Mouse (Mus musculus): ENCODE results near the gene Fermt3. TPM values are rescaled to one million over a fixed set of nuclear protein-coding genes. Genes with fewer than 3 reads are reported as not detected.

Gene Fermt3
- polyA plus RNA-seq, 1 experiment from 2014 or later: 13.5 TPM

DNA sequence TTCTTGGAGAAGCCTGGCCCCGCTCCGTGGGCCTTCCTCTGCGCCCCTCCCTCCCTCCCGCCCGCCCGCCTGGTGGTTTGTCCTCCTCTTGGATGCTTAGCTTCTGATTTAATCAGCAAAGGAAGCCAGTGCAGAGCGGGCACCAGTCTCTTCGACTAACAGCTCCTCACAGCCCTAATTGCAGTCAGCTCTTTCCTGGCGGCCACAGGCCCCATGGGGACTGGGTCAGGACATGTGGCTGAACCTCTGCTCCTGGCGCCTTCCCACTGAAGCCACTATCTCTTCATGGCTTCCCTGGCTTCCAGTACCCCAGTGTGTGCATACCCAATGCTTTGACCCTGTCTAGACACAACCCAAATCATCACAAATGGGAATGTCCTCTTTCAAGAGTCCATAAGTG is 62.8 kb downstream of the Fermt3 start:
- WGBS: 88% methylated on average over 10 of the region's 10 CpGs
- no peak for ATAC-seq (ENCODE audit: borderline replicate concordance, extremely low read depth, low FRiP score, low TSS enrichment)
- Histone ChIP-seq H3K4me1 (peaks cover 23% of the 10 kb centered on the region), H3K27ac (no peak overlapping the region), H3K4me2 (no peak overlapping the region), H3K27me3 (no peaks in the 10 kb centered on the region), H3K9ac (no peak overlapping the region), H3K36me3 (peaks cover 65% of the 10 kb centered on the region), H3K9me3 (no peaks in the 10 kb centered on the region), H3K4me3 (no peak overlapping the region)

DNA sequence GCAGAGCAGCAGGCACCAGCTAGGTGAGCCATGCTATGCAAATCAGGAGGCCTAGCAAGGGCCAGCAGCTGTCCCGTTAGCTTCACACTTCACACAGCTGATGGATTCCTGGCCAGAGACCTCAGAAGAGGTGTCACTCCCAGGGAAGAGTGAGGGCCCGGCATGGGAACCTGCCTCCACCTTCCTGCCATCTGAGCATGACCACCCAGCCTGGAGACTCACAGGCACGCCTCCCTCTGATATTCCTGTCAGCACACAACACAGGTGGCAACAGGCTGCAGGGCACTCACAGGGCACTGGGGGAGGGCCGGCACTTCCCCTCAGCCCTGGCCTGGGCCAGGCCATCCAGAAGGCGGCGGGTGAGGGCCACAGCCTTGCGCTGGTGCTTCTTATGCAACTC is 63.8 kb downstream of the Fermt3 start:
- H3K4me1 ChIP-seq: peaks cover 23% of the 10 kb centered on the region
- H3K27ac ChIP-seq: no peak overlapping the region
- H3K36me3 ChIP-seq: peaks cover 61% of the 10 kb centered on the region
- no peak overlapping the region for H3K4me3 ChIP-seq
- 77% methylated on average over 7 of the region's 7 CpGs for WGBS
- H3K9me3 ChIP-seq: no peaks in the 10 kb centered on the region
- H3K4me2 ChIP-seq: no peak overlapping the region
- H3K9ac ChIP-seq: no peak overlapping the region
- ATAC-seq (ENCODE audit: borderline replicate concordance, extremely low read depth, low FRiP score, low TSS enrichment): no peak
- no peaks in the 10 kb centered on the region for H3K27me3 ChIP-seq

- Histone ChIP-seq H3K4me2 (no peak overlapping the region), H3K4me3 (no peak overlapping the region), H3K9me3 (no peaks in the 10 kb centered on the region), H3K4me1 (peaks cover 30% of the 10 kb centered on the region), H3K36me3 (peaks cover 48% of the 10 kb centered on the region), H3K27ac (no peak overlapping the region), H3K27me3 (no peaks in the 10 kb centered on the region), H3K9ac (no peak overlapping the region)
- no peak for ATAC-seq (ENCODE audit: borderline replicate concordance, extremely low read depth, low FRiP score, low TSS enrichment)
- WGBS: 49% methylated on average over 9 of the region's 9 CpGs
These were observed 65.2 kb downstream of the Fermt3 start for GRCm38 (mm10) chr19:6954046-6954445.

GRCm38 (mm10) chr19:6952712-6953037 is 66.6 kb downstream of the Fermt3 start:
- H3K27ac ChIP-seq: peak overlapping the region; percentile 98
- ATAC-seq (ENCODE audit: borderline replicate concordance, extremely low read depth, low FRiP score, low TSS enrichment): 0 out of 2 replicates have a peak, but pooled peaks have one; percentile 2
- H3K9me3 ChIP-seq: no peaks in the 10 kb centered on the region
- no peaks in the 10 kb centered on the region for H3K27me3 ChIP-seq
- H3K36me3 ChIP-seq: peaks cover 35% of the 10 kb centered on the region
- WGBS: 2% methylated on average over 3 of the region's 3 CpGs
- peak overlapping the region; percentile 68; the same call in 1 of the 2 replicates for H3K9ac ChIP-seq
- H3K4me3 ChIP-seq: peak overlapping the region; percentile 65
- H3K4me1 ChIP-seq: peaks cover 30% of the 10 kb centered on the region
- H3K4me2 ChIP-seq: peak overlapping the region; percentile 79

- H3K27me3 ChIP-seq: no peaks in the 10 kb centered on the region
- peak overlapping the region; percentile 68 for H3K9ac ChIP-seq
- peak overlapping the region; percentile 79 for H3K4me2 ChIP-seq
- peak overlapping the region; percentile 65 for H3K4me3 ChIP-seq
- peaks cover 30% of the 10 kb centered on the region for H3K4me1 ChIP-seq
- H3K9me3 ChIP-seq: no peaks in the 10 kb centered on the region
- 2% methylated on average over 31 of the region's 31 CpGs for WGBS
- ATAC-seq (ENCODE audit: borderline replicate concordance, extremely low read depth, low FRiP score, low TSS enrichment): peak; percentile 64
- H3K27ac ChIP-seq: peak overlapping the region; percentile 98
- H3K36me3 ChIP-seq: peaks cover 30% of the 10 kb centered on the region
These were observed 67.1 kb downstream of the Fermt3 start for GRCm38 (mm10) chr19:6951994-6952711.

DNA sequence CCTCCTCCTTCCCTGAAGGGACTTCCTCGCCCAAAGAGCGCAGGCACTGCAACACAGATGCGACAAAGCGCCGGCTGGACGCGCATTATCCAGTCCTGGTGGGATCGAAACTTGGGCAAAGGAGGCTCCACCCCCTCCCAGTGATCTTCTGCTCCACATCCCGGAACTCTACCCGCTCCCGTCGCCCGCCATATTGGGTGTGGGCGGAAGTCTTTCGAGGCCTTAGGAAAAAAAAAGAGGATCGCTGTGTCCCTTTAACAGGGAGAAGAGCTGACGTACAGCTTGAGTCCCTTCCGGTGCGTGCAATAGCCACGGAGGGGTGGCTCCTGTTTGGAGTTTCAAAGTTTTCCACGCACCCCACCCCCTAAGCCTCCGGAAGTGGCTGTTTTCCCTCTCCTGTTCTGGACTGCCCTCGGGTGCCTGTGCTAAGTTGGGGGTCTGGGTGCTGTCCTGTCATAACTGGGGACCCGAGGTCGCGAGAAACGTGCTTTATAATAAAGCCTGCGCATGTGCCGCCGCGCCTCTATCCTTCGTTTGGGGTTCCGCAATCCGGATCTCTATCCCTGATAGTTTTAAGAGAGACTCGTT is 67.8 kb downstream of the Fermt3 start:
- peak overlapping the region; percentile 68 for H3K9ac ChIP-seq

DNA sequence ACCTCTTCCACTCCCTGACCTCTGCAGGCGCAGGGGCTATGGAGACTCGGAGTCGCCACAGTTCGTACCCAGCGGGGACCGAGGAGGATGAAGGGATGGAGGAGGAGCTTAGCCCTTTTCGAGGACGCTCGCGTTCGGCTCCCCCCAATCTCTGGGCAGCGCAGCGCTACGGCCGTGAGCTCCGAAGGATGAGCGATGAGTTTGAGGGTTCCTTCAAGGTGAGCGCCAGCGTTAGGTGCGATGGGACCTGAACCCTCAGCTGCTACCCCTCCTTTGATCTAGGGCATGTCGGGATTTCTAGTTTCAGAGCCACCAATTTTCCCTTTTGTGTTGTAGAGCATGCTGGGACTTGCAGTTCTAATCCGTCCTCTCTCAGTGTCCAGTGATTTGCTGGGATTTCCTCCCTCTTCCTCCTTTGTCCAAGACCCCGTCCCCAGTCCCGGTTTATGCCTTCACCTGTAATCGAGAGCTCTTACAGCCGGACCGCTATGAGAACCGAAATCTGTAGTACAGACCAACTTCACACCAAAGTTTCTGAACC is 68.6 kb downstream of the Fermt3 start:
- H3K4me1 ChIP-seq: peaks cover 30% of the 10 kb centered on the region
- ATAC-seq (ENCODE audit: borderline replicate concordance, extremely low read depth, low FRiP score, low TSS enrichment): peak; percentile 31; the same call in 1 of the 2 replicates
- WGBS: under 1% methylated on average over 28 of the region's 28 CpGs

More for the DNA sequence above, 67.8 kb downstream of the Fermt3 start:
- ATAC-seq (ENCODE audit: borderline replicate concordance, extremely low read depth, low FRiP score, low TSS enrichment): peak; percentile 76
- Histone ChIP-seq H3K27me3 (no peaks in the 10 kb centered on the region), H3K27ac (peak overlapping the region; percentile 98), H3K4me3 (peak overlapping the region; percentile 65), H3K4me2 (peak overlapping the region; percentile 79), H3K9me3 (no peaks in the 10 kb centered on the region), H3K36me3 (peaks cover 26% of the 10 kb centered on the region), H3K4me1 (peaks cover 30% of the 10 kb centered on the region)
- 0% methylated on average over 35 of the region's 35 CpGs for WGBS

GRCm38 (mm10) chr19:6949951-6950350 is 69.3 kb downstream of the Fermt3 start:
- peaks cover 30% of the 10 kb centered on the region for H3K4me1 ChIP-seq
- ATAC-seq (ENCODE audit: borderline replicate concordance, extremely low read depth, low FRiP score, low TSS enrichment): no peak

More for the DNA sequence above, 68.6 kb downstream of the Fermt3 start:
- H3K4me2 ChIP-seq: peak overlapping the region; percentile 79
- peak overlapping the region; percentile 65 for H3K4me3 ChIP-seq
- H3K9me3 ChIP-seq: no peaks in the 10 kb centered on the region
- H3K36me3 ChIP-seq: peaks cover 22% of the 10 kb centered on the region
- peak overlapping the region; percentile 98 for H3K27ac ChIP-seq
- H3K9ac ChIP-seq: peak overlapping the region; percentile 68
- H3K27me3 ChIP-seq: no peaks in the 10 kb centered on the region

DNA sequence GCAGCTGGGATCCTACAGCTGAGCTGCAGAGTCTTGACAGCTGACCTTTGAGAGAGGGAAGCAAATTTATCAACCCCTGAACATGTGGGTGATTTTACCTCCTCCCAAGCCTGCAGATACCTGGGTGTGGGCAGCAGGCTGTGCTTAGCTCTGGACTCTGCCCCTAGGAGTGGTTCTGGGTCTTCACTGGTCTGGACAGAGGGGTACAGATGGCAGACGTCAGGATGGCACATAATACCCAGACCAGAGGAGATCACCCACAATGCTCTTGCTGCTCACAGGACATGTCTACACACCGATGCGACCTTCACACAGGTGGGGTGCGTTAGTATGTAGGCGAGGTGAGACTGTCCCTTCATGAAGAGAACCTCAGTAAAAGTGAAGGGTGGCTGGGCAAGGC is 69.7 kb downstream of the Fermt3 start:
- H3K36me3 ChIP-seq: peaks cover 11% of the 10 kb centered on the region
- H3K27ac ChIP-seq: no peak overlapping the region
- 84% methylated on average over 5 of the region's 5 CpGs for WGBS
- no peaks in the 10 kb centered on the region for H3K27me3 ChIP-seq
- H3K4me3 ChIP-seq: peak overlapping the region; percentile 65; the same call in 1 of the 2 replicates
- no peaks in the 10 kb centered on the region for H3K9me3 ChIP-seq
- no peak overlapping the region for H3K4me2 ChIP-seq
- ATAC-seq (ENCODE audit: borderline replicate concordance, extremely low read depth, low FRiP score, low TSS enrichment): no peak
- H3K4me1 ChIP-seq: peaks cover 30% of the 10 kb centered on the region
- no peak overlapping the region; the same call in 1 of the 2 replicates for H3K9ac ChIP-seq

More at GRCm38 (mm10) chr19:6949951-6950350, 69.3 kb downstream of the Fermt3 start:
- Histone ChIP-seq H3K27me3 (no peaks in the 10 kb centered on the region), H3K4me2 (peak overlapping the region; percentile 79), H3K4me3 (peak overlapping the region; percentile 65), H3K36me3 (peaks cover 15% of the 10 kb centered on the region), H3K9me3 (no peaks in the 10 kb centered on the region), H3K9ac (peak overlapping the region; percentile 68), H3K27ac (no peak overlapping the region)
- 51% methylated on average over 5 of the region's 5 CpGs for WGBS

Other genes with a start within 250 kb of the Fermt3 start
- gene Rps6ka4, start 178.8 kb downstream of the Fermt3 start, polyA plus RNA-seq (2015; fragmentation: Nextera tagmentation; extraction: Ambion mirVana): 33.4 and 36.1 TPM in 2 replicates
- gene Ccdc88b, start 161.3 kb downstream of the Fermt3 start, polyA plus RNA-seq (2015; fragmentation: Nextera tagmentation; extraction: Ambion mirVana): 1.3 and 1.7 TPM in 2 replicates
- 137 and 153 TPM in 2 replicates for gene Trmt112, start 109.8 kb downstream of the Fermt3 start, polyA plus RNA-seq (2015; fragmentation: Nextera tagmentation; extraction: Ambion mirVana)
- 245 and 260 TPM in 2 replicates for gene Prdx5, start 109.4 kb downstream of the Fermt3 start, polyA plus RNA-seq (2015; fragmentation: Nextera tagmentation; extraction: Ambion mirVana)
- gene Esrra, start 97.7 kb downstream of the Fermt3 start, polyA plus RNA-seq (2015; fragmentation: Nextera tagmentation; extraction: Ambion mirVana): 9.3 and 9.5 TPM in 2 replicates
- gene Catsperz, start 94.1 kb downstream of the Fermt3 start, polyA plus RNA-seq (2015; fragmentation: Nextera tagmentation; extraction: Ambion mirVana): 2.5 and 3.4 TPM in 2 replicates
- gene Kcnk4, start 85.0 kb downstream of the Fermt3 start, polyA plus RNA-seq (2015; fragmentation: Nextera tagmentation; extraction: Ambion mirVana): 0.13 and 0.22 TPM in 2 replicates
- gene Bad, start 77.6 kb downstream of the Fermt3 start, polyA plus RNA-seq (2015; fragmentation: Nextera tagmentation; extraction: Ambion mirVana): 74.4 and 80.0 TPM in 2 replicates
- 28.1 and 31.0 TPM in 2 replicates for gene Gpr137, start 77.0 kb downstream of the Fermt3 start, polyA plus RNA-seq (2015; fragmentation: Nextera tagmentation; extraction: Ambion mirVana)
- gene Ppp1r14b, start 44.5 kb downstream of the Fermt3 start, polyA plus RNA-seq (2015; fragmentation: Nextera tagmentation; extraction: Ambion mirVana): 141 and 160 TPM in 2 replicates
- gene Plcb3, start 43.0 kb downstream of the Fermt3 start, polyA plus RNA-seq (2015; fragmentation: Nextera tagmentation; extraction: Ambion mirVana): 53.5 and 53.9 TPM in 2 replicates
- gene Fkbp2, start 39.0 kb downstream of the Fermt3 start, polyA plus RNA-seq (2015; fragmentation: Nextera tagmentation; extraction: Ambion mirVana): 121 and 126 TPM in 2 replicates
- 42.9 and 48.7 TPM in 2 replicates for gene Vegfb, start 31.8 kb downstream of the Fermt3 start, polyA plus RNA-seq (2015; fragmentation: Nextera tagmentation; extraction: Ambion mirVana)
- gene Dnajc4, start 26.9 kb downstream of the Fermt3 start, polyA plus RNA-seq (2015; fragmentation: Nextera tagmentation; extraction: Ambion mirVana): 23.5 and 23.9 TPM in 2 replicates
- 23.6 and 24.0 TPM in 2 replicates for gene Nudt22, start 23.4 kb downstream of the Fermt3 start, polyA plus RNA-seq (2015; fragmentation: Nextera tagmentation; extraction: Ambion mirVana)
- gene Trpt1, start 23.3 kb downstream of the Fermt3 start, polyA plus RNA-seq (2015; fragmentation: Nextera tagmentation; extraction: Ambion mirVana): 9.7 and 11.2 TPM in 2 replicates
- 244 and 249 TPM in 2 replicates for gene Stip1, start 20.5 kb upstream of the Fermt3 start, polyA plus RNA-seq (2015; fragmentation: Nextera tagmentation; extraction: Ambion mirVana)
- gene Macrod1, start 37.3 kb upstream of the Fermt3 start, polyA plus RNA-seq (2015; fragmentation: Nextera tagmentation; extraction: Ambion mirVana): 14.2 and 14.3 TPM in 2 replicates
- gene Flrt1, start 86.3 kb upstream of the Fermt3 start, polyA plus RNA-seq (2015; fragmentation: Nextera tagmentation; extraction: Ambion mirVana): 0.91 and 1.4 TPM in 2 replicates
- 188 and 194 TPM in 2 replicates for gene Otub1, start 186.8 kb upstream of the Fermt3 start, polyA plus RNA-seq (2015; fragmentation: Nextera tagmentation; extraction: Ambion mirVana)
- gene Cox8a, start 198.1 kb upstream of the Fermt3 start, polyA plus RNA-seq (2015; fragmentation: Nextera tagmentation; extraction: Ambion mirVana): 793 and 848 TPM in 2 replicates
- gene Naa40, start 221.7 kb upstream of the Fermt3 start, polyA plus RNA-seq (2015; fragmentation: Nextera tagmentation; extraction: Ambion mirVana): 55.1 and 61.5 TPM in 2 replicates
- 9.7 and 12.4 TPM in 2 replicates for gene Rcor2, start 247.9 kb upstream of the Fermt3 start, polyA plus RNA-seq (2015; fragmentation: Nextera tagmentation; extraction: Ambion mirVana)